Mouse (Mus musculus) gastrocnemius, postnatal 25 days (tissue): ENCODE data around the gene Auts2. TPM values are rescaled to one million over a fixed set of nuclear protein-coding genes. Genes with fewer than 3 reads are reported as not detected.

Experiments used
- DNase-seq: peaks from one replicate; pipeline ENCODE4 v3.0.0; 2022
- total RNA-seq, 2 experiments: library from RNA; stranded (reverse); gene quantifications; 1 replicate in 1 of 2; 2 replicates in 1 of 2; pipeline ENCODE4 v1.2.3; 2021

Auts2 gene
- total RNA-seq, 2 experiments from 2014 or later, result 13.4 to 35.1 TPM

- no peak for DNase-seq
Measured at GRCm38 (mm10) chr5:131560773-131561560, 982.2 kb downstream of the Auts2 start.

- DNase-seq, result peak; percentile 43
Measured at GRCm38 (mm10) chr5:131558403-131559174, 984.6 kb downstream of the Auts2 start.

GRCm38 (mm10) chr5:131557591-131558385 lies 985.4 kb downstream of the Auts2 start:
- DNase-seq, result no peak

GRCm38 (mm10) chr5:131548932-131549563 lies 994.1 kb downstream of the Auts2 start:
- DNase-seq, result no peak

- DNase-seq, result no peak
Measured at GRCm38 (mm10) chr5:131547926-131548325, 995.2 kb downstream of the Auts2 start.

- DNase-seq, result no peak
Measured at GRCm38 (mm10) chr5:131546414-131546813, 996.7 kb downstream of the Auts2 start.

GRCm38 (mm10) chr5:131544381-131544780 lies 998.8 kb downstream of the Auts2 start:
- DNase-seq, result no peak

- peak; percentile 78 for DNase-seq
Measured at GRCm38 (mm10) chr5:131538311-131538915, 1004.7 kb downstream of the Auts2 start.

GRCm38 (mm10) chr5:131537831-131538310 lies 1005.3 kb downstream of the Auts2 start:
- DNase-seq, result peak; percentile 42

GRCm38 (mm10) chr5:131537155-131537830 lies 1005.9 kb downstream of the Auts2 start:
- DNase-seq, result peak; percentile 61

GRCm38 (mm10) chr5:131535752-131536151 lies 1007.4 kb downstream of the Auts2 start:
- no peak for DNase-seq

GRCm38 (mm10) chr5:131533815-131534214 lies 1009.3 kb downstream of the Auts2 start:
- no peak for DNase-seq

GRCm38 (mm10) chr5:131531744-131532552 lies 1011.2 kb downstream of the Auts2 start:
- DNase-seq, result no peak

- no peak for DNase-seq
Measured at GRCm38 (mm10) chr5:131530828-131531227, 1012.3 kb downstream of the Auts2 start.

GRCm38 (mm10) chr5:131526666-131527065 lies 1016.5 kb downstream of the Auts2 start:
- DNase-seq, result no peak

GRCm38 (mm10) chr5:131524900-131525465 lies 1018.2 kb downstream of the Auts2 start:
- DNase-seq, result no peak

- no peak for DNase-seq
Measured at GRCm38 (mm10) chr5:131519560-131519959, 1023.6 kb downstream of the Auts2 start.

- no peak for DNase-seq
Measured at GRCm38 (mm10) chr5:131517677-131518076, 1025.5 kb downstream of the Auts2 start.

GRCm38 (mm10) chr5:131515707-131516407 lies 1027.3 kb downstream of the Auts2 start:
- peak; percentile 73 for DNase-seq
